Mouse (Mus musculus) hindbrain, postnatal 0 days (tissue): ENCODE results near the gene Olfr228. TPM values are rescaled to one million over a fixed set of nuclear protein-coding genes. Genes with fewer than 3 reads are reported as not detected.

Experiments used
- polyA plus RNA-seq: library from polyadenylated mRNA; unstranded; fragments of >200 nt; fragmentation: Nextera tagmentation; extraction: Ambion mirVana; gene quantifications from 2 replicates; pipeline ENCODE4 v1.2.1, GENCODE M21; 2015
- total RNA-seq: library from RNA; depleted of rRNA; stranded (reverse); fragments of >200 nt; gene quantifications from 2 replicates; pipeline ENCODE4 v1.2.3, GENCODE M21; 2014; rRNA removed

Olfr228 gene
- total and polyA plus RNA-seq, 2 experiments from 2014 or later: not detected

Other genes with a start within 250 kb of the Olfr228 start
- not detected in 2 replicates for gene Olfr1048, start 247.1 kb downstream of the Olfr228 start, total RNA-seq
- not detected in 2 replicates for gene Olfr1048, start 247.1 kb downstream of the Olfr228 start, polyA plus RNA-seq
- gene Olfr1049, start 229.1 kb downstream of the Olfr228 start, total RNA-seq: not detected in 2 replicates
- gene Olfr1049, start 229.1 kb downstream of the Olfr228 start, polyA plus RNA-seq: not detected in 2 replicates
- gene Olfr1051, start 208.3 kb downstream of the Olfr228 start, total RNA-seq: not detected in 2 replicates
- gene Olfr1051, start 208.3 kb downstream of the Olfr228 start, polyA plus RNA-seq: not detected in 2 replicates
- gene Olfr1052, start 194.9 kb downstream of the Olfr228 start, total RNA-seq: 0.37 TPM in 1 of 2 replicates, not detected in the other
- not detected in 2 replicates for gene Olfr1052, start 194.9 kb downstream of the Olfr228 start, polyA plus RNA-seq
- not detected in 2 replicates for gene Olfr1053, start 172.1 kb downstream of the Olfr228 start, total RNA-seq
- gene Olfr1053, start 172.1 kb downstream of the Olfr228 start, polyA plus RNA-seq: not detected in 2 replicates
- not detected in 2 replicates for gene Olfr1054, start 152.0 kb downstream of the Olfr228 start, total RNA-seq
- not detected in 2 replicates for gene Olfr1054, start 152.0 kb downstream of the Olfr228 start, polyA plus RNA-seq
- not detected in 2 replicates for gene Olfr1055, start 137.1 kb downstream of the Olfr228 start, total RNA-seq
- not detected in 2 replicates for gene Olfr1055, start 137.1 kb downstream of the Olfr228 start, polyA plus RNA-seq
- not detected in 2 replicates for gene Olfr1056, start 124.9 kb downstream of the Olfr228 start, total RNA-seq
- gene Olfr1056, start 124.9 kb downstream of the Olfr228 start, polyA plus RNA-seq: not detected in 2 replicates
- not detected in 2 replicates for gene Olfr1057, start 109.0 kb downstream of the Olfr228 start, total RNA-seq
- not detected in 2 replicates for gene Olfr1057, start 109.0 kb downstream of the Olfr228 start, polyA plus RNA-seq
- gene Olfr1058, start 98.8 kb downstream of the Olfr228 start, total RNA-seq: not detected in 2 replicates
- gene Olfr1058, start 98.8 kb downstream of the Olfr228 start, polyA plus RNA-seq: not detected in 2 replicates
- not detected in 2 replicates for gene Olfr1061, start 73.3 kb downstream of the Olfr228 start, total RNA-seq
- not detected in 2 replicates for gene Olfr1061, start 73.3 kb downstream of the Olfr228 start, polyA plus RNA-seq
- gene Olfr1062, start 60.6 kb downstream of the Olfr228 start, total RNA-seq: not detected in 2 replicates
- gene Olfr1062, start 60.6 kb downstream of the Olfr228 start, polyA plus RNA-seq: not detected in 2 replicates
- not detected in 2 replicates for gene Olfr1065, start 36.8 kb downstream of the Olfr228 start, total RNA-seq
- not detected in 2 replicates for gene Olfr1065, start 36.8 kb downstream of the Olfr228 start, polyA plus RNA-seq
- not detected in 2 replicates for gene Olfr1066, start 31.1 kb downstream of the Olfr228 start, total RNA-seq
- gene Olfr1066, start 31.1 kb downstream of the Olfr228 start, polyA plus RNA-seq: not detected in 2 replicates
- gene Olfr1076, start 21.1 kb upstream of the Olfr228 start, total RNA-seq: not detected in 2 replicates
- gene Olfr1076, start 21.1 kb upstream of the Olfr228 start, polyA plus RNA-seq: not detected in 2 replicates
- gene Olfr1079, start 55.1 kb upstream of the Olfr228 start, total RNA-seq: not detected in 2 replicates
- gene Olfr1079, start 55.1 kb upstream of the Olfr228 start, polyA plus RNA-seq: not detected in 2 replicates
- not detected in 2 replicates for gene Olfr1080, start 70.8 kb upstream of the Olfr228 start, total RNA-seq
- gene Olfr1080, start 70.8 kb upstream of the Olfr228 start, polyA plus RNA-seq: not detected in 2 replicates
- gene Olfr1082, start 111.6 kb upstream of the Olfr228 start, total RNA-seq: not detected in 2 replicates
- gene Olfr1082, start 111.6 kb upstream of the Olfr228 start, polyA plus RNA-seq: not detected in 2 replicates
- not detected in 2 replicates for gene Olfr1084, start 152.3 kb upstream of the Olfr228 start, total RNA-seq
- not detected in 2 replicates for gene Olfr1084, start 152.3 kb upstream of the Olfr228 start, polyA plus RNA-seq
- not detected in 2 replicates for gene Olfr1085, start 174.6 kb upstream of the Olfr228 start, total RNA-seq
- gene Olfr1085, start 174.6 kb upstream of the Olfr228 start, polyA plus RNA-seq: not detected in 2 replicates
- not detected in 2 replicates for gene Olfr1086, start 192.7 kb upstream of the Olfr228 start, total RNA-seq
- gene Olfr1086, start 192.7 kb upstream of the Olfr228 start, polyA plus RNA-seq: not detected in 2 replicates
- not detected in 2 replicates for gene Olfr1087, start 211.0 kb upstream of the Olfr228 start, total RNA-seq
- gene Olfr1087, start 211.0 kb upstream of the Olfr228 start, polyA plus RNA-seq: not detected in 2 replicates
- gene Olfr1089, start 246.3 kb upstream of the Olfr228 start, total RNA-seq: not detected in 2 replicates
- gene Olfr1089, start 246.3 kb upstream of the Olfr228 start, polyA plus RNA-seq: not detected in 2 replicates